Mouse (Mus musculus) heart, embryonic 13.5 days (tissue): Measurements from ENCODE around the gene Gnmt. TPM values are rescaled to one million over a fixed set of nuclear protein-coding genes. Genes with fewer than 3 reads are reported as not detected.
"Not testable (repeated sequence)": the region's sequence is repeated elsewhere in the genome, so short reads cannot be mapped to it uniquely, and the experiment has no call there.

Experiments
- ATAC-seq: fragments of 200-750 bp; cut with Nextera tagmentation; 2 replicates; pipeline ENCODE4 v1.8.0; 2017; ENCODE audit warnings: moderate TSS enrichment; ENCODE audit not compliant: insufficient number of reproducible peaks, low FRiP score, low TSS enrichment; ENCODE audit errors: extremely low read depth
- H3K27ac ChIP-seq: fragments of 300-500 bp; sonication (generic); replicated peaks from 2 replicates; pipeline ENCODE4 v1.5.1; 2015; ENCODE audit warnings: moderate library complexity, mild to moderate bottlenecking, inconsistent platforms
- H3K27me3 ChIP-seq: fragments of 300-500 bp; sonication (generic); replicated peaks from 2 replicates; pipeline ENCODE4 v1.6.1; 2015; ENCODE audit warnings: mild to moderate bottlenecking, inconsistent platforms
- H3K36me3 ChIP-seq: fragments of 300-500 bp; sonication (generic); 2 replicates; pipeline ENCODE4 v1.6.1; 2015; ENCODE audit warnings: mild to moderate bottlenecking, inconsistent platforms
- H3K4me1 ChIP-seq: fragments of 300-500 bp; sonication (generic); 2 replicates; pipeline ENCODE4 v1.6.1; 2015; ENCODE audit warnings: inconsistent platforms
- H3K4me2 ChIP-seq: fragments of 300-500 bp; sonication (generic); 2 replicates; pipeline ENCODE4 v1.6.1; 2015; ENCODE audit warnings: inconsistent platforms, mild to moderate bottlenecking, moderate library complexity
- H3K4me3 ChIP-seq: fragments of 300-500 bp; sonication (generic); 2 replicates; pipeline ENCODE4 v1.5.1; 2015; ENCODE audit warnings: moderate library complexity, mild to moderate bottlenecking, inconsistent platforms
- H3K9ac ChIP-seq: fragments of 300-500 bp; sonication (generic); 2 replicates; pipeline ENCODE4 v1.6.1; 2015; ENCODE audit warnings: inconsistent platforms, mild to moderate bottlenecking, moderate library complexity
- H3K9me3 ChIP-seq: fragments of 300-500 bp; sonication (generic); 2 replicates; pipeline ENCODE4 v1.6.1; 2016; ENCODE audit warnings: inconsistent platforms
- WGBS: fragments of 180-500 bp; shearing (Covaris S2); methylation state at CpG from one replicate; pipeline ENCODE4 v1.1.7; 2015; ENCODE audit warnings: mixed read lengths; 5-methylcytosine and 5-hydroxymethylcytosine counted together
- polyA plus RNA-seq: library from polyadenylated mRNA; unstranded; fragments of >200 nt; fragmentation: Nextera tagmentation; extraction: Ambion mirVana; gene quantifications from 2 replicates; pipeline ENCODE4 v1.2.1, GENCODE M21; 2015

The Gnmt gene
- polyA plus RNA-seq, 1 experiment from 2014 or later = 1.5 TPM

DNA sequence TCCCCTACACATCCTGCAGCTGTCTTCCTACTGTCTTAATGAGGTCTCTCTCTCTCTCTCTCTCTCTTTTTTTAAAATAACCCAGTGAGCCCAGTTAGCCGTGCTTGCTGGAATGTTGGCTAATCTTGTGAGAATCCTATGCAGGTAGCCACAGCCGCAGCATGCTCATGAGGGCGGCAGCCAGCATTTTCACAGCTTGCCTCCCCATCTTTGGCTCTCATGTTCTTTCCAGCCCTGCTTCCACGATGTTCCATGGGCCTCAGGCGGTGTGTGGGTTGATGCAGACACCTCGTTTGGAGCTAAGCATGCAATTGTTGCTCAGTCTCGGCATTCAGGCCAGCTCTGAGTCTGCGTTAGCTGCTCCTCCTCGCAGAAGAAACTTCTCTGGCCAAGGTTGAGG is 35.9 kb upstream of the Gnmt start:
- H3K36me3 ChIP-seq, H3K4me2 ChIP-seq, H3K9me3 ChIP-seq, H3K9ac ChIP-seq, H3K4me3 ChIP-seq, H3K27me3 ChIP-seq, ATAC-seq, H3K27ac ChIP-seq, H3K4me1 ChIP-seq: not testable (repeated sequence)
- WGBS = 51% methylated on average over 9 of the region's 9 CpGs

- H3K27ac ChIP-seq = no peak within 1 kb of the TSS
- ATAC-seq = no peak
- no peaks in the 10 kb centered on the region for H3K4me1 ChIP-seq
- H3K9ac ChIP-seq = no peak within 1 kb of the TSS
- H3K36me3 ChIP-seq = no peaks in the 10 kb centered on the region
- no peak within 1 kb of the TSS for H3K4me3 ChIP-seq
- no peaks in the 10 kb centered on the region for H3K9me3 ChIP-seq
- no peak within 1 kb of the TSS for H3K4me2 ChIP-seq
- WGBS = 55% methylated on average over 2 of the region's 2 CpGs
- no peaks in the 10 kb centered on the region for H3K27me3 ChIP-seq
Observed at GRCm38 (mm10) chr17:46763544-46763943, 34.6 kb upstream of the Gnmt start, which contains the start of gene Ptcra. Gene Ptcra, minus strand, starts transcription at chr17:46763712.

DNA sequence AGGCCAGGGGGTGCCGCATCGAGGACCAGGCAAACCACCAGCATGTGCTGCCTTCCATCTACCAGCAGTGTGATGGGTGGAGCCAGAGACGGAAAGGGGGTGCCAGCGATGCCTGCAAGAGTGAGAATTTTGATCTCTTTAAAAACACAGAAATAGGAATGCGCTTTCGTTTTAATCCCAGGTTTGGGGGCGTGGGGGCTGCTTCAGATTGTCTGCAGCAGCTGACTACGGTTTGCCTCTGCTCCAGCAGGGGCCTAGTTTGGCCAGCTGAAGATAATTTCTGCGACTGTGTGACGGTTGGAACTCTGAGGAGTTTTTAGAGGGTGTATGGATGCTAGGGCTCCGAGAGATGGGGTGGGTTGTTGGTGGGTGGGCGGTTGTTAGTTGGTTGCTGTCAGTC is 29.8 kb upstream of the Gnmt start:
- Histone ChIP-seq H3K9me3 (no peaks in the 10 kb centered on the region), H3K4me1 (no peaks in the 10 kb centered on the region), H3K4me2 (no peak overlapping the region), H3K27me3 (no peaks in the 10 kb centered on the region), H3K4me3 (no peak overlapping the region), H3K27ac (no peak overlapping the region), H3K36me3 (no peaks in the 10 kb centered on the region), H3K9ac (no peak overlapping the region)
- 75% methylated on average over 12 of the region's 12 CpGs for WGBS
- no peak for ATAC-seq

- H3K4me3 ChIP-seq = peak within 1 kb of the TSS; percentile 85
- peaks cover 9% of the 10 kb centered on the region for H3K36me3 ChIP-seq
- H3K27me3 ChIP-seq = no peaks in the 10 kb centered on the region
- H3K9ac ChIP-seq = peak within 1 kb of the TSS; percentile 90
- H3K4me2 ChIP-seq = peak within 1 kb of the TSS; percentile 84
- peak within 1 kb of the TSS; percentile 89 for H3K27ac ChIP-seq
- H3K4me1 ChIP-seq = peaks cover 16% of the 10 kb centered on the region
- WGBS = under 1% methylated on average over 58 of the region's 58 CpGs
- no peaks in the 10 kb centered on the region for H3K9me3 ChIP-seq
- ATAC-seq = peak; percentile 99
Observed at GRCm38 (mm10) chr17:46751794-46752556, 23.0 kb upstream of the Gnmt start, which contains the start of gene Cnpy3. Gene Cnpy3, minus strand, starts transcription at chr17:46752214.

- Histone ChIP-seq H3K4me3 (peak overlapping the region; percentile 85), H3K27ac (peak overlapping the region; percentile 89), H3K9me3 (no peaks in the 10 kb centered on the region), H3K9ac (peak overlapping the region; percentile 90), H3K27me3 (no peaks in the 10 kb centered on the region), H3K36me3 (peaks cover 17% of the 10 kb centered on the region), H3K4me2 (peak overlapping the region; percentile 84), H3K4me1 (peaks cover 16% of the 10 kb centered on the region)
- ATAC-seq = no peak
- WGBS = 28% methylated on average over 16 of the region's 16 CpGs
Observed at GRCm38 (mm10) chr17:46751056-46751793, 22.3 kb upstream of the Gnmt start.

DNA sequence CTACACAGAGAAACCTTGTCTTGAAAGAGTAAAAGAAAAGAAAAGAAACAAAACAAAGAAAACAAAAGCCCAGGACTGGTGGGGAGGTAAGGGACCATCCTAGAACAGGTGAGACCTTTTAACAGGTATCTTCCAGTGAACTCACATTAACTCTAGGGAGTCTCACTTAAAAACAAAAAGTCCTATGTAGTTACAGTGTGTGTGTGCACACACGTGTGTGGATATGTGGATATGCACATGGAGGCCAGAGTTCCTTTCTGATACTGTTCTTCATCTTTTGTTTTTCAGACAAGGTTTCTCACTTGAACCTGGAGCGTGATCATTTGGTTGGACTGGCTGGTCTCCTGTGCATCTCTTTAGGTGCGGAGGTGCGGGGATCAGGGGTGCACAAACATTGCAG is 21.6 kb upstream of the Gnmt start:
- Histone ChIP-seq H3K27ac (no peak overlapping the region), H3K9me3 (no peaks in the 10 kb centered on the region), H3K9ac (peak overlapping the region; percentile 90; the same call in 1 of the 2 replicates), H3K4me3 (peak overlapping the region; percentile 85), H3K27me3 (no peaks in the 10 kb centered on the region), H3K36me3 (peaks cover 23% of the 10 kb centered on the region), H3K4me2 (peak overlapping the region; percentile 84), H3K4me1 (peaks cover 16% of the 10 kb centered on the region)
- no peak for ATAC-seq
- 94% methylated on average over 4 of the region's 4 CpGs for WGBS

- 91% methylated on average over 5 of the region's 5 CpGs for WGBS
- no peak overlapping the region for H3K9ac ChIP-seq
- no peaks in the 10 kb centered on the region for H3K27me3 ChIP-seq
- H3K4me3 ChIP-seq = no peak overlapping the region
- no peak for ATAC-seq
- H3K27ac ChIP-seq = no peak overlapping the region
- no peaks in the 10 kb centered on the region for H3K9me3 ChIP-seq
- H3K36me3 ChIP-seq = peaks cover 32% of the 10 kb centered on the region
- peaks cover 16% of the 10 kb centered on the region for H3K4me1 ChIP-seq
- H3K4me2 ChIP-seq = no peak overlapping the region
Observed at GRCm38 (mm10) chr17:46749282-46749681, 20.3 kb upstream of the Gnmt start.

DNA sequence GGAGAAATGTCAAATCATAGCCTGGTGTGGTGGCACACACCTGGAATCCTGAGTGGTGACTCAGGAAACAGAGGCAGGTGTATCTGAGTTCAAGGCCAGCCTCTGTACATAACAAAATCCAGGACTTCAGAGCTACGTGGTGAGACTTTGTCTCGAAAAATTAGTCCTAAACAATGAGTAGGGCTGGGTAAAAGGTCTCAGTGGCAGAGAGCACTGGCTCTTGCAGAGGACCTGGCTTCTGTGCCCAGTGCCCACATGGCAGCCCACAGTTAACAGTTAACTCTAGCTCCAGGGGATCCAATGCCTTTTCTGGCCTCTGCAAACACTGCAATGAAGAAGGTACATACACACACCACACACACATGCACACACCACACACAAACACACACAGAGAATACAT is 18.8 kb upstream of the Gnmt start:
- H3K9me3 ChIP-seq = no peaks in the 10 kb centered on the region
- H3K4me1 ChIP-seq = peaks cover 16% of the 10 kb centered on the region
- ATAC-seq = no peak
- no peak overlapping the region for H3K9ac ChIP-seq
- no peak overlapping the region for H3K4me2 ChIP-seq
- no peak overlapping the region for H3K27ac ChIP-seq
- H3K36me3 ChIP-seq = peaks cover 47% of the 10 kb centered on the region
- H3K4me3 ChIP-seq = no peak overlapping the region
- no peaks in the 10 kb centered on the region for H3K27me3 ChIP-seq
- WGBS = 82% methylated on average over 2 of the region's 2 CpGs

DNA sequence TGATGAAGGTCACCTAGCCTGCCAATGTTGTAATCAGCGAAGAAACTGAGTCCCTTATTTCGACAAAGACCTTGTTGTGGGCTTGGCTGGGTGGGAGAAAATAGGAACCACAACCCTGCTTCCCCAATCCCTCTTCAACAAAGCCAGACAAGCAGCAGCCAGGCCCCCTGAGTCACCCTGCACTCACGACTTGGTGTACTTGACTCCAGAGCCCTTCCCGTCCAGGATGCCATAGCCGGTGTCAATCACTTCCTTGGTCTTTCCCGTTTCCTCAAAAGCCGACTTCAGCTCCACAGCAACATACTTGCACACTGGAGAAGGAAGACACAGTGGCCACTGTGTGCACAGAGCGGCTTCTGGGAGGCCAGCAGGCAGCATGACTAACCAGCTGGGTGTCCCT is 18.3 kb upstream of the Gnmt start:
- Histone ChIP-seq H3K27me3 (no peaks in the 10 kb centered on the region), H3K4me1 (peaks cover 13% of the 10 kb centered on the region), H3K9me3 (no peaks in the 10 kb centered on the region), H3K4me3 (no peak overlapping the region), H3K27ac (no peak overlapping the region), H3K4me2 (no peak overlapping the region), H3K9ac (no peak overlapping the region), H3K36me3 (peaks cover 51% of the 10 kb centered on the region)
- ATAC-seq = no peak
- WGBS = 75% methylated on average over 8 of the region's 8 CpGs

DNA sequence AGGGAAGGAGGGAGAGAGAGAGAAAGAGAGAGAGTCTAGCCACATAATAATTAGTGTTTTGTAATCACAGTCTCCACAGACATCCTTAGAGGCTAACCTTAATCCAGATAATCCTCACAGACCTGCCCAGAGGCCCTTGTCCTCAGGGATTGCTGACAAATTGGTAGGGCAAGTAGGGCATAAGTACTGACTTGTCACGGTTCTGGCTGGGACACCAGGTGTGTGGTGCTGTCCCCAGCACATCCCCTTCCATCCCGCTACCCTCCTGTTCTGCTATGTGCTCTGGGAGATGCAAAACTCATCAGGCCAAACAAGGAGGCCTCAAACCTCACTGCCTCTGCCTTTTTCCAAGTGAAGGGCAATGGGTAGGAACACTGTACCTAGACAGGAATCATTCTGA is 16.5 kb upstream of the Gnmt start:
- H3K4me2 ChIP-seq = no peak overlapping the region
- peaks cover 3% of the 10 kb centered on the region for H3K4me1 ChIP-seq
- no peak overlapping the region for H3K9ac ChIP-seq
- H3K4me3 ChIP-seq = no peak overlapping the region
- no peaks in the 10 kb centered on the region for H3K27me3 ChIP-seq
- no peak overlapping the region for H3K27ac ChIP-seq
- ATAC-seq = no peak
- H3K9me3 ChIP-seq = no peaks in the 10 kb centered on the region
- H3K36me3 ChIP-seq = peaks cover 55% of the 10 kb centered on the region
- 93% methylated on average over 2 of the region's 2 CpGs for WGBS

GRCm38 (mm10) chr17:46742986-46743385 is 14.0 kb upstream of the Gnmt start:
- Histone ChIP-seq H3K4me1 (no peaks in the 10 kb centered on the region), H3K27me3 (no peaks in the 10 kb centered on the region), H3K9me3 (no peaks in the 10 kb centered on the region), H3K36me3 (peaks cover 60% of the 10 kb centered on the region), H3K9ac (no peak overlapping the region), H3K4me2 (no peak overlapping the region), H3K27ac (no peak overlapping the region), H3K4me3 (no peak overlapping the region)
- ATAC-seq = no peak
- WGBS = 87% methylated on average over 9 of the region's 9 CpGs
